Mouse (Mus musculus): ENCODE measurements around the gene Phyhd1.

Gene Phyhd1

GRCm38 (mm10) chr2:30265767-30266253 lies at the start of gene Phyhd1:
Gene Phyhd1 (plus strand): TSS chr2:30266203.
- no peak for DNase-seq (ENCODE audit: extremely low read depth, low read depth, low spot score)

- DNase-seq (ENCODE audit: extremely low read depth, low read depth, low spot score), result peak; percentile 99
These were observed 49.7 kb upstream of the Phyhd1 start for GRCm38 (mm10) chr2:30216293-30216692.

GRCm38 (mm10) chr2:30235593-30235992 lies 30.4 kb upstream of the Phyhd1 start:
- DNase-seq (ENCODE audit: extremely low read depth, low read depth, low spot score), result no peak

GRCm38 (mm10) chr2:30236426-30237198 lies 29.4 kb upstream of the Phyhd1 start:
- no peak for DNase-seq (ENCODE audit: extremely low read depth, low read depth, low spot score)

GRCm38 (mm10) chr2:30237199-30237880 lies 28.7 kb upstream of the Phyhd1 start, which contains the start of gene Lrrc8a:
Gene Lrrc8a (plus strand): TSS chr2:30237715.
- DNase-seq (ENCODE audit: extremely low read depth, low read depth, low spot score), result no peak

GRCm38 (mm10) chr2:30237881-30238280 lies 28.1 kb upstream of the Phyhd1 start:
- no peak for DNase-seq (ENCODE audit: extremely low read depth, low read depth, low spot score)

- no peak for DNase-seq (ENCODE audit: extremely low read depth, low read depth, low spot score)
These were observed 27.0 kb upstream of the Phyhd1 start for GRCm38 (mm10) chr2:30238906-30239465.

GRCm38 (mm10) chr2:30239777-30240176 lies 26.2 kb upstream of the Phyhd1 start:
- DNase-seq (ENCODE audit: extremely low read depth, low read depth, low spot score), result no peak

GRCm38 (mm10) chr2:30240267-30240666 lies 25.7 kb upstream of the Phyhd1 start, which contains the start of gene Gm28035:
Gene Gm28035 (plus strand): TSS chr2:30240567.
- no peak for DNase-seq (ENCODE audit: extremely low read depth, low read depth, low spot score)

- DNase-seq (ENCODE audit: extremely low read depth, low read depth, low spot score), result no peak
These were observed 23.5 kb upstream of the Phyhd1 start for GRCm38 (mm10) chr2:30242509-30242908.

- DNase-seq (ENCODE audit: extremely low read depth, low read depth, low spot score), result no peak
These were observed 22.6 kb upstream of the Phyhd1 start for GRCm38 (mm10) chr2:30243391-30243790.

GRCm38 (mm10) chr2:30244595-30245178 lies 21.3 kb upstream of the Phyhd1 start:
- no peak for DNase-seq (ENCODE audit: extremely low read depth, low read depth, low spot score)

- no peak for DNase-seq (ENCODE audit: extremely low read depth, low read depth, low spot score)
These were observed 19.0 kb upstream of the Phyhd1 start for GRCm38 (mm10) chr2:30247036-30247435.

- no peak for DNase-seq (ENCODE audit: extremely low read depth, low read depth, low spot score)
These were observed 18.3 kb upstream of the Phyhd1 start for GRCm38 (mm10) chr2:30247681-30248080.

- DNase-seq (ENCODE audit: extremely low read depth, low read depth, low spot score), result no peak
These were observed 16.8 kb upstream of the Phyhd1 start for GRCm38 (mm10) chr2:30249182-30249581.

GRCm38 (mm10) chr2:30250166-30251128 lies 15.6 kb upstream of the Phyhd1 start:
- DNase-seq (ENCODE audit: extremely low read depth, low read depth, low spot score), result no peak

GRCm38 (mm10) chr2:30251417-30252104 lies 14.4 kb upstream of the Phyhd1 start:
- DNase-seq (ENCODE audit: extremely low read depth, low read depth, low spot score), result no peak

GRCm38 (mm10) chr2:30252521-30252920 lies 13.5 kb upstream of the Phyhd1 start:
- no peak for DNase-seq (ENCODE audit: extremely low read depth, low read depth, low spot score)

GRCm38 (mm10) chr2:30253809-30254208 lies 12.2 kb upstream of the Phyhd1 start:
- no peak for DNase-seq (ENCODE audit: extremely low read depth, low read depth, low spot score)
